In the genomic region with DNA sequence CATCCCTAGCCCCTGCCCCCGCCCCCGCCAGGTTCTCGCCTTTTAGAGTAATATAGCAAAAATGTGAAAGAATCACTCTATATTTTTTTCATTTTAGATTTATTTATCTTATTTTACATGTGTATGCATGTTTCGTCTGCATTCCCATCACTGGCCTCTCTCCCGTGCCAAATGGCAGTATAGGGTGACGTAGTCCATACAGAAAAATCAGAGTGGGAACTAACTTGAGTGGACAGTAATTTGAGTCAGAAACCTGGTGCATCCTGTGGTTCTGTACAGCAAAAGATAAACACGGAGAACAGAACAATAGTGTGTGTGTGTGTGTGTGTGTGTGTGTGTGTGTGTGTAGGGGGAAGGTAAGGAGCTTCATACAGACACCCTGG, we compare ENCODE assay signal across 7 mouse cellular contexts. TPM values are rescaled to one million over a fixed set of nuclear protein-coding genes. Genes with fewer than 3 reads are reported as not detected.
DNase-seq lines count a peak whose midpoint lies in the region; ATAC-seq and TF ChIP-seq lines count a peak whose summit lies in the region.
"Not testable (repeated sequence)": the region's sequence is repeated elsewhere in the genome, so short reads cannot be mapped to it uniquely, and the experiment has no call there.

No protein-coding gene starts in this region.

- not testable (repeated sequence) for TF ChIP-seq POLR2A in liver, adult 2 months (IDR thresholded peaks at IDR 0.05; ENCODE audit: extremely low read depth, insufficient read depth, low read length)

- H3K9me3 ChIP-seq in embryonic facial prominence, embryonic 13.5 days; hindbrain, embryonic 12.5 days (replicated peaks); kidney, embryonic 14.5 days (ENCODE audit: control insufficient read depth, low read length); lung, postnatal 0 days (ENCODE audit: low read length); neural tube, embryonic 11.5 days (ENCODE audit: control insufficient read depth, low read length): not testable (repeated sequence)

- not testable (repeated sequence) for H3K27ac ChIP-seq in embryonic facial prominence, embryonic 13.5 days; kidney, embryonic 14.5 days (ENCODE audit: low read depth, low read length); liver, adult 2 months (replicated peaks; ENCODE audit: insufficient read depth, low read depth, low read length); neural tube, embryonic 11.5 days (ENCODE audit: low read depth, low read length)
- peak overlapping the region; percentile 93 for H3K27ac ChIP-seq in gastrocnemius, adult 2 months
- peak overlapping the region; percentile 93 for H3K27ac ChIP-seq in hindbrain, embryonic 12.5 days
- peak overlapping the region; percentile 92; the same call in 1 of the 2 replicates for H3K27ac ChIP-seq in lung, postnatal 0 days (ENCODE audit: low read length)

- 0 out of 2 replicates have a peak, but pooled peaks have one; percentile 14 for TF ChIP-seq EP300 in lung, postnatal 0 days (IDR thresholded peaks at IDR 0.05)

- TF ChIP-seq CTCF in gastrocnemius, adult 2 months (IDR thresholded peaks at IDR 0.05); liver, adult 2 months (IDR thresholded peaks at IDR 0.05; ENCODE audit: low read depth, low read length); lung, postnatal 0 days (IDR thresholded peaks at IDR 0.05): not testable (repeated sequence)

- H3K9ac ChIP-seq in embryonic facial prominence, embryonic 13.5 days = peak overlapping the region; percentile 79
- H3K9ac ChIP-seq in hindbrain, embryonic 12.5 days = peak overlapping the region; percentile 76
- peak overlapping the region; percentile 52; the same call in 1 of the 2 replicates for H3K9ac ChIP-seq in kidney, embryonic 14.5 days (ENCODE audit: low read depth, low read length)
- H3K9ac ChIP-seq in liver, adult 2 months (ENCODE audit: low read depth, low read length); neural tube, embryonic 11.5 days (ENCODE audit: low read length): not testable (repeated sequence)
- peak overlapping the region; percentile 79 for H3K9ac ChIP-seq in lung, postnatal 0 days (replicated peaks; ENCODE audit: low read depth)

- H3K79me2 ChIP-seq in liver, adult 2 months (ENCODE audit: control insufficient read depth, insufficient read depth, low read length) = not testable (repeated sequence)

- DNase-seq in gastrocnemius, adult 2 months; liver, adult 2 months (ENCODE audit: extremely low read depth, low read depth, low spot score); neural tube, embryonic 11.5 days (ENCODE audit: low spot score): not testable (repeated sequence)
- peak; percentile 28 for DNase-seq in lung, postnatal 0 days (ENCODE audit: low spot score)

- 33% methylated on average over 7 of the region's 7 CpGs for WGBS in embryonic facial prominence, embryonic 13.5 days
- 38% methylated on average over 7 of the region's 7 CpGs for WGBS in hindbrain, embryonic 12.5 days
- 35% methylated on average over 7 of the region's 7 CpGs for WGBS in kidney, embryonic 14.5 days
- 51% methylated on average over 7 of the region's 7 CpGs for WGBS in liver, adult 2 months
- 22% methylated on average over 7 of the region's 7 CpGs for WGBS in lung, postnatal 0 days
- 42% methylated on average over 7 of the region's 7 CpGs for WGBS in neural tube, embryonic 11.5 days

- intact Hi-C loops in gastrocnemius, adult 2 months (cut with DNase I) = loop anchor here (5.0 kb wide), 2 partner anchors 47 to 77 kb away; no protein-coding TSS in a partner anchor

- H3K4me1 ChIP-seq in embryonic facial prominence, embryonic 13.5 days; hindbrain, embryonic 12.5 days; kidney, embryonic 14.5 days (ENCODE audit: control insufficient read depth, insufficient read depth, low read length); liver, adult 2 months (ENCODE audit: control insufficient read depth, insufficient read depth, low read length); lung, postnatal 0 days (ENCODE audit: insufficient read depth, low read depth, low read length); neural tube, embryonic 11.5 days (ENCODE audit: control insufficient read depth, insufficient read depth, low read length): not testable (repeated sequence)

- H3K27me3 ChIP-seq in embryonic facial prominence, embryonic 13.5 days; hindbrain, embryonic 12.5 days; kidney, embryonic 14.5 days (ENCODE audit: control insufficient read depth, insufficient read depth, low read length); liver, adult 2 months (ENCODE audit: control insufficient read depth, insufficient read depth, low read length); lung, postnatal 0 days (replicated peaks; ENCODE audit: insufficient read depth, low read length); neural tube, embryonic 11.5 days (ENCODE audit: control insufficient read depth, insufficient read depth, low read length): not testable (repeated sequence)

- peak overlapping the region; percentile 66 for H3K4me3 ChIP-seq in embryonic facial prominence, embryonic 13.5 days
- H3K4me3 ChIP-seq in gastrocnemius, adult 2 months = peak overlapping the region; percentile 68
- peak overlapping the region; percentile 62 for H3K4me3 ChIP-seq in hindbrain, embryonic 12.5 days
- H3K4me3 ChIP-seq in kidney, embryonic 14.5 days (ENCODE audit: low read length) = peak overlapping the region; percentile 54
- 0 out of 2 replicates have a peak overlapping the region, but pooled peaks have one; percentile 28 for H3K4me3 ChIP-seq in liver, adult 2 months (ENCODE audit: insufficient read depth, low read depth, low read length)
- H3K4me3 ChIP-seq in lung, postnatal 0 days (ENCODE audit: low read depth, low read length) = peak overlapping the region; percentile 69
- H3K4me3 ChIP-seq in neural tube, embryonic 11.5 days (ENCODE audit: low read depth, low read length) = peak overlapping the region; percentile 57

- H3K36me3 ChIP-seq in embryonic facial prominence, embryonic 13.5 days; hindbrain, embryonic 12.5 days; kidney, embryonic 14.5 days (ENCODE audit: control insufficient read depth, insufficient read depth, low read length); liver, adult 2 months (ENCODE audit: control insufficient read depth, insufficient read depth, low read length); lung, postnatal 0 days (ENCODE audit: insufficient read depth, low read length); neural tube, embryonic 11.5 days (ENCODE audit: control insufficient read depth, insufficient read depth, low read length): not testable (repeated sequence)

- ATAC-seq in embryonic facial prominence, embryonic 13.5 days (ENCODE audit: insufficient number of reproducible peaks, insufficient read depth, low FRiP score, low TSS enrichment, low read depth); neural tube, embryonic 11.5 days (ENCODE audit: insufficient read depth, low FRiP score, low TSS enrichment): not testable (repeated sequence)
- peak; percentile 26 for ATAC-seq in hindbrain, embryonic 12.5 days (ENCODE audit: low FRiP score)
- peak; percentile 26; the same call in 1 of the 2 replicates for ATAC-seq in kidney, embryonic 14.5 days (ENCODE audit: low FRiP score, low TSS enrichment)
- ATAC-seq in lung, postnatal 0 days = peak; percentile 29

- peak overlapping the region; percentile 68 for H3K4me2 ChIP-seq in embryonic facial prominence, embryonic 13.5 days
- peak overlapping the region; percentile 62 for H3K4me2 ChIP-seq in hindbrain, embryonic 12.5 days (replicated peaks)
- H3K4me2 ChIP-seq in kidney, embryonic 14.5 days (replicated peaks; ENCODE audit: low read depth, low read length) = peak overlapping the region; percentile 72
- peak overlapping the region; percentile 79 for H3K4me2 ChIP-seq in lung, postnatal 0 days (replicated peaks; ENCODE audit: low read depth, low read length)
- H3K4me2 ChIP-seq in neural tube, embryonic 11.5 days (ENCODE audit: low read depth) = peak overlapping the region; percentile 68

RNA-seq across cellular contexts. Expression of gene Cd200, which starts 0.2 kb away (rescaled TPM):
- 39.5 and 46.2 TPM in 2 replicates for polyA plus RNA-seq in embryonic facial prominence, embryonic 13.5 days (2015; fragmentation: Nextera tagmentation; extraction: Ambion mirVana)
- 10 to 100 TPM; 10.4 to 20.1 TPM for total RNA-seq in gastrocnemius, adult 2 months (2021)
- polyA plus RNA-seq in hindbrain, embryonic 12.5 days (2016; fragmentation: Nextera tagmentation; extraction: Ambion mirVana) = 94.5 and 99.2 TPM in 2 replicates
- 27.7 and 31.3 TPM in 2 replicates for polyA plus RNA-seq in kidney, embryonic 14.5 days (2014; fragmentation: Nextera tagmentation; extraction: Ambion mirVana)
- total RNA-seq in liver, adult 2 months (2014; rRNA removed) = 1.0 and 1.9 TPM in 2 replicates
- polyA plus RNA-seq in liver, adult 2 months (2012; rRNA removed) = 0.86 and 1.2 TPM in 2 replicates
- polyA plus RNA-seq in lung, postnatal 0 days (2015; fragmentation: Nextera tagmentation; extraction: Ambion mirVana) = 338 and 424 TPM in 2 replicates
- 46.8 and 47.7 TPM in 2 replicates for polyA plus RNA-seq in neural tube, embryonic 11.5 days (2014; fragmentation: Nextera tagmentation; extraction: Ambion mirVana)

Comparison
In these comparisons a context has a peak if more than half of its experiments do, and no peak if none do; other contexts are left out.
1. RNA of gene Cd200, which starts 0.2 kb away (polyA plus RNA-seq): 338 to 424 TPM in lung, postnatal 0 days, 94.5 to 99.2 TPM in hindbrain, embryonic 12.5 days, 46.8 to 47.7 TPM in neural tube, embryonic 11.5 days, 39.5 to 46.2 TPM in embryonic facial prominence, embryonic 13.5 days and 27.7 to 31.3 TPM in kidney, embryonic 14.5 days; 0.86 to 1.2 TPM in liver, adult 2 months; every median in the first group is over 10 times any median in the second.
2. Peak in every context shown above with its lines, with median percentiles within 50 percentile points of each other: H3K4me2 ChIP-seq and H3K4me3 ChIP-seq.